Mouse (Mus musculus): ENCODE results near the gene Gm20807. TPM values are rescaled to one million over a fixed set of nuclear protein-coding genes. Genes with fewer than 3 reads are reported as not detected.
"Not testable (repeated sequence)": the region's sequence is repeated elsewhere in the genome, so short reads cannot be mapped to it uniquely, and the experiment has no call there.

Gene Gm20807
- total RNA-seq (2022) = not detected

GRCm38 (mm10) chrY:13042591-13042990 lies at the start of gene Gm20807:
Gm20807 (plus strand) TSS chrY:13042891.
- DNase-seq = not testable (repeated sequence)

Other genes with a start within 250 kb of the Gm20807 start
- gene Gm21891, start 90.6 kb downstream of the Gm20807 start, total RNA-seq (2022) = not detected
- gene Gm21425, start 119.1 kb downstream of the Gm20807 start, total RNA-seq (2022) = not detected
- not detected for gene Gm21828, start 181.0 kb downstream of the Gm20807 start, total RNA-seq (2022)
- gene Gm21440, start 209.5 kb downstream of the Gm20807 start, total RNA-seq (2022) = not detected
- not detected for gene Gm21454, start 209.6 kb downstream of the Gm20807 start, total RNA-seq (2022)